Mouse (Mus musculus): Measurements from ENCODE around the gene Rere.

DNA sequence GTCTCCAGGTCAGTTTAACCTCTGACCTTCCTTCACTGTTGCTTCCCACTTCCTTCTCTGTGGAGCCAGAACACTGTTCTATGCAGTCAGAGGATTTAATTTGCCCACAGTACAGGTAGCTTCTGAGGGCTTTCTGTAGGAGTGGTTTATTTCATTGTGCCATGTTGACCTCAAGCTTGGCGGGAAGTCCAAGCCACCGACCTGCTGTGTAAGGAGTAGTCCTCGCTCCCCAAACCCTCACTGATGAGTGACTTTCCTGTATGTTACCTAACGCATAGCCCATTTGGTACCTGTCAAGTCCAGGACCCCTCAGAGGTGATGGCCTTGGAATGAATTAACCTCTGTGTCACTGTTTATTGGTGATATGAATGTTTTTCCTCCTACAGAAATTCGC lies 42.4 kb upstream of the Rere start:
- TF ChIP-seq CTCF (IDR thresholded peaks at IDR 0.05) (no peak), EP300 (IDR thresholded peaks at IDR 0.05) (no peak)

Measured in lung, postnatal 0 days (tissue).